Mouse (Mus musculus) lung, postnatal 0 days (tissue): ENCODE data around the gene Pgbd5. TPM values are rescaled to one million over a fixed set of nuclear protein-coding genes. Genes with fewer than 3 reads are reported as not detected.

Source experiments
- ATAC-seq: fragments of 200-750 bp; cut with Nextera tagmentation; 2 replicates; pipeline ENCODE4 v1.8.0; 2017; ENCODE audit warnings: moderate library complexity
- DNase-seq: peaks from one replicate; pipeline ENCODE4 v3.0.0-alpha.2; 2016; ENCODE audit warnings: low spot score
- H3K27ac ChIP-seq: fragments of 300-500 bp; sonication (generic); 2 replicates; pipeline ENCODE4 v1.5.1; 2014; ENCODE audit warnings: antibody characterized with exemption, mild to moderate bottlenecking, low read length, mixed read lengths
- H3K27me3 ChIP-seq: fragments of 300-500 bp; sonication (generic); replicated peaks from 2 replicates; pipeline ENCODE4 v1.6.1; 2014; ENCODE audit warnings: low read length, mixed read lengths; ENCODE audit not compliant: insufficient read depth
- H3K36me3 ChIP-seq: fragments of 300-500 bp; sonication (generic); 2 replicates; pipeline ENCODE4 v1.6.1; 2014; ENCODE audit warnings: low read length, mixed read lengths; ENCODE audit not compliant: insufficient read depth
- H3K4me1 ChIP-seq: fragments of 300-500 bp; sonication (generic); 2 replicates; pipeline ENCODE4 v1.6.1; 2014; ENCODE audit warnings: antibody characterized with exemption, low read depth, low read length, mixed read lengths; ENCODE audit not compliant: insufficient read depth
- H3K4me2 ChIP-seq: fragments of 300-500 bp; sonication (generic); replicated peaks from 2 replicates; pipeline ENCODE4 v1.6.1; 2014; ENCODE audit warnings: low read depth, mild to moderate bottlenecking, low read length, moderate library complexity, mixed read lengths
- H3K4me3 ChIP-seq: fragments of 300-500 bp; sonication (generic); 2 replicates; pipeline ENCODE4 v1.5.1; 2014; ENCODE audit warnings: low read depth, low read length
- H3K9ac ChIP-seq: fragments of 300-500 bp; sonication (generic); replicated peaks from 2 replicates; pipeline ENCODE4 v1.6.1; 2014; ENCODE audit warnings: low read depth, mild to moderate bottlenecking
- H3K9me3 ChIP-seq: fragments of 300-500 bp; sonication (generic); 2 replicates; pipeline ENCODE4 v1.6.1; 2016; ENCODE audit warnings: low read length, mixed read lengths
- CTCF ChIP-seq: IDR thresholded peaks from 2 replicates; pipeline ENCODE4 v1.5.1; 2016; ENCODE audit warnings: antibody characterized with exemption, mild to moderate bottlenecking
- EP300 ChIP-seq: IDR thresholded peaks from 2 replicates; pipeline ENCODE4 v1.6.1; 2016; ENCODE audit warnings: antibody characterized with exemption, mild to moderate bottlenecking, control low read depth
- WGBS: fragments of 180-500 bp; shearing (Covaris S2); extraction: QIAGEN DNeasy Blood & Tissue Kit; methylation state at CpG from one replicate; pipeline ENCODE4 v1.1.7; 2014; 5-methylcytosine and 5-hydroxymethylcytosine counted together
- polyA plus RNA-seq: library from polyadenylated mRNA; unstranded; fragments of >200 nt; fragmentation: Nextera tagmentation; extraction: Ambion mirVana; gene quantifications from 2 replicates; pipeline ENCODE4 v1.2.1, GENCODE M21; 2015

The Pgbd5 gene
- polyA plus RNA-seq, 1 experiment from 2014 or later: 5.6 TPM

DNA sequence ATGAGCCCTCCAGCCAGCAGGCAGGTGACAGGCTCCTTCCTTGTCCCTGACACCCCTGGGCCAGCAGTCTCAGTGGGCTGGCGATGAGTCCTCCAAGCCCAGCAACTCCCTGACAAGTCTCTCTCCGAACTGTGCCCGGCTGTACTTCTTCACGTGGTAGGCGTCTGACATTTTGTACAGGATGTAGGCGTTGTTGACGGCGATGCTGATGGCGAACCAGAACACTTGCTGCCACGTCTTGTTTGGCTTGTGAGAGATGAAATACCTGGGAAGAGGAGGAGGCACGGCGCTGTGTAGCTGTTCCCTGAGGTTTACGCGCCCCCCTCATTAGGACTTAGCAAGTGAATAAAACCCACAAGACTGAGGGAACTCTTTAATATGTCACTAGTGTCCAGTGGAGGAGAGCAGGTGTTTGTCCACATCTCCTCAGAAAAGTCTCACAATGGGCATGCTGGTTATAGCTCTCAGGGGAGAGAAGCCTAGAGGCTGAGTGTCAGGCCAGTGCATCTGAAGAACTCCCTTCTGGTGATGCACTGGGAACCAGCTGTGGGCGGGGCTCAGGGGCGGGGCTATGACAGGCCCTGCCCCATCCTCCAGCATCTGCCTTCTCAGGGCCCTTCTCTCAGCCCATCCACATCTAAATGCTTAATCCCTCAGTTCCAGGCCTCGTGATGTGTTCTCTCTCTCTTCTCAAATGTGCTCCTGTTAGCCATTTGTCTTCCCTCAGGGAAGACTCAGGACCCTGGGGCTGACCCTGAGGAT is 68.9 kb downstream of the Pgbd5 start:
- TF ChIP-seq CTCF (no peak), EP300 (no peak)
- H3K9ac ChIP-seq: no peak overlapping the region
- H3K27me3 ChIP-seq: no peaks in the 10 kb centered on the region
- ATAC-seq (no peak), DNase-seq (no peak)
- no peaks in the 10 kb centered on the region for H3K36me3 ChIP-seq
- H3K4me1 ChIP-seq: no peaks in the 10 kb centered on the region
- H3K9me3 ChIP-seq: no peaks in the 10 kb centered on the region
- 68% methylated on average over 17 of the region's 17 CpGs for WGBS
- H3K4me3 ChIP-seq: no peak overlapping the region
- no peak overlapping the region for H3K4me2 ChIP-seq
- H3K27ac ChIP-seq: no peak overlapping the region

DNA sequence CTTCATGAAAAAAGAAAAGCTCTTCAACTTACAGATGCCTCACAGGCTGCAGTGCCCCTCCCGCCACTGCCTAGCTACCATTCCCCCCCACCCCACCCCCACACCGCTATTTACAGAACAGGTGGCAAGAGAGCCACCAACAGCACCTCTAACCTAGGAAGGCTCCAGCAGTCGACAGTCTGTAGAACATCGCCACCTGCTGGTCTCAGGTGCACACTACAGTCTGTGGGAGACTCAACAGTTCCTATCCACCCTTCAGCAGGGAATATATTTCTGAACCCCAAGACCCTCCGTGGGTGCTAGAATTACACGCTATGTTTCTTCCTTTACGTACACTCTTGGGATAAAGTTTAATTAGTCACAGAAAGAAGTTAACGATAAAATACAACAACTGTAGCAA is 71.2 kb downstream of the Pgbd5 start:
- Histone ChIP-seq H3K27me3 (no peaks in the 10 kb centered on the region), H3K9ac (no peak overlapping the region), H3K27ac (no peak overlapping the region), H3K4me2 (no peak overlapping the region), H3K4me1 (no peaks in the 10 kb centered on the region), H3K4me3 (no peak overlapping the region), H3K9me3 (no peaks in the 10 kb centered on the region), H3K36me3 (no peaks in the 10 kb centered on the region)
- peak; percentile 74 for DNase-seq
- ATAC-seq: no peak
- 19% methylated on average over 8 of the region's 8 CpGs for WGBS
- no peak for TF ChIP-seq EP300
- peak; percentile 89 for TF ChIP-seq CTCF

DNA sequence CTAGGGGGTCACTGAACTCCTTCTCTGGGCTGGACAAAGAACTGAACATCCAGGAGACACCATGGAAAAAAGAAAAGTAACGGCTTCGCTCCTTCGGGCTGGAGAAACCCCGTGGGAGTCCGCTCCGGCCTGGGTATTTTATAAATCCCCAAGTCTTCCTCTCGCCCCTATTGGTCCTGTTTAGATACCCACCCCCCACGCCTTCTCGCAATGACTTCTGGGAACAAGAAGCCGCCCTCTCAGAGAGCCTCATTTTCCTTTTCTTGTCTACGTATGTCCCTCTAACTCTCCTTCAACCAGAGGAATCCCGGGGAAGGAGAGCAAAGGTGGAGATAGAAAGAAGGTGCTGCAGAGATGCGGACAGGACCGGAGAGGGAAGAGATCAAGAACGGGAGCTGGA is 76.1 kb downstream of the Pgbd5 start:
- DNase-seq (no peak), ATAC-seq (no peak)
- no peak overlapping the region for H3K4me2 ChIP-seq
- WGBS: 92% methylated on average over 15 of the region's 15 CpGs
- TF ChIP-seq CTCF (no peak), EP300 (no peak)
- H3K27me3 ChIP-seq: no peaks in the 10 kb centered on the region
- no peaks in the 10 kb centered on the region for H3K4me1 ChIP-seq
- H3K9me3 ChIP-seq: no peaks in the 10 kb centered on the region
- no peaks in the 10 kb centered on the region for H3K36me3 ChIP-seq
- H3K4me3 ChIP-seq: no peak overlapping the region
- no peak overlapping the region for H3K27ac ChIP-seq
- no peak overlapping the region for H3K9ac ChIP-seq

DNA sequence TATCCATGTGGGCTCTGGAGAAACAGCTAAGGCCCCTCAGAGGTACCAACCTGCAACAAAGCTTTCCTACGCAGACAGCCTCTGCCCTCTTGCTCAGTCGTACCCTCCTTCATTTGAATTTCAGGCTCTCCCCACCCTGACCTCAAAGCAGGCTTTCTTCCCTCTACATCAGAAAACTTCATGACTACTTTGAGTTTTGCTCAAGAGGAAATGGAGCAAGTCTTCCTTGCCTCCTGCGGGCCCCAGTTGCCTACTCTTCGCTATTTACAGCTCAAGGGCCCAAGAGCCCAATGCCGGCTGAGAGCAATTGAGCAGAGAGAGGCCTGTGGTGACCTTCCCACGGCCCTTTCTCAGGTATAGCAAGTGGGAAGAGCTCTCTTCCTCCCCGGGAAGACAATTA is 76.9 kb downstream of the Pgbd5 start:
- H3K4me1 ChIP-seq: no peaks in the 10 kb centered on the region
- no peaks in the 10 kb centered on the region for H3K36me3 ChIP-seq
- 80% methylated on average over 7 of the region's 7 CpGs for WGBS
- ATAC-seq (no peak), DNase-seq (no peak)
- TF ChIP-seq CTCF (no peak), EP300 (no peak)
- H3K27me3 ChIP-seq: no peaks in the 10 kb centered on the region
- H3K9me3 ChIP-seq: no peaks in the 10 kb centered on the region
- no peak overlapping the region for H3K27ac ChIP-seq
- no peak overlapping the region for H3K9ac ChIP-seq
- H3K4me2 ChIP-seq: no peak overlapping the region
- H3K4me3 ChIP-seq: no peak overlapping the region

DNA sequence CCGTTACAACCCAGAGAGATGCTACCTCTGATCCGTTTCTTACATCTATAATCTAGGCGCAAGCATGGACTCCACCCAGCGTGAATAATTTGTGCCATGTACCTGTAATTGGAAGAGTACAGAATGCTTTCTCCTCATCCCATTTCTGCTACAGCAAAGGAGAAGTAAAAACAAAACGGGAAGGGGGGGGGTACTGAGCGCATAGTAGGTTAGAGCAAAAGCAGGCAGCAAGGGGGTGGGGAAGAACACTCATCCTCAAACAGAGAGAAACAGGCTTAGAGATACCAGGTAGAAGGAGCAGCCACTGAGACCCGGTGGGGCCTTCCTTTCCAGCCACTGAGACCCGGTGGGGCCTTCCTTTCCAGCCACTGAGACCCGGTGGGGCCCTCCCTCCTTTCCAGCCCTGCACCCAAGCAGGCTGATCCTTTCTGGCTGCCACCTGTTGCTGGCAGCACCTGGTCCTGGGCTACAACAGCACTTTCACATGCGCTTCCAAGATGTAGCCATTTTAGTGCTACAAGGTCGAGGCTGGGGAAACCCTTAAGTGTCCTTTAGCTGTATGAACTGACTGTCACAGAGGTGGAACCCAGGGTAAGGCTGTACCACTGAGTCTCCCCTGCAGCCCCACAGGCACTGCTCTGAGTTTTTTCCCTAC is 77.6 kb downstream of the Pgbd5 start:
- no peak overlapping the region for H3K27ac ChIP-seq
- no peaks in the 10 kb centered on the region for H3K9me3 ChIP-seq
- TF ChIP-seq EP300: no peak
- TF ChIP-seq CTCF: no peak
- H3K36me3 ChIP-seq: no peaks in the 10 kb centered on the region
- DNase-seq (no peak), ATAC-seq (no peak)
- no peak overlapping the region for H3K4me3 ChIP-seq
- H3K4me2 ChIP-seq: no peak overlapping the region
- H3K9ac ChIP-seq: no peak overlapping the region
- no peaks in the 10 kb centered on the region for H3K27me3 ChIP-seq
- no peaks in the 10 kb centered on the region for H3K4me1 ChIP-seq
- WGBS: 91% methylated on average over 10 of the region's 11 CpGs

DNA sequence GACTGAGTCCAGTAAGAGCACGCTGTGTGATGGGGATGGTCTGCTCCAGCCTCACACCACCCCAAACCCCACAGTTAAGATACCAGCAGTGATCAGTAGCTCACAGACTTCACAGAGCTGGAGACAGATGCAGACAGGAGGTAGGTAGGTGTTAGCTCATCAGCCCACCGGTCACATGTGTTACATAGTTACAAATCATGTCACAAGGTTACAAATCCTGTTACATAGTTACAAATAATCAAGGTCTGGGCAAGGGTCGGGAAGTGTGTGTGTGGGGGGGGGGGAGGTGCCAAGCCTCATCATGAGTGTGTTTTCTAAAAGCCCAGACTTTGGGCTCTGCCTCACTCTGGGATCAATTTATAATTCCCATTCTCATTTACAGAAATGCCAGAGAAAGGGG is 78.5 kb downstream of the Pgbd5 start:
- H3K36me3 ChIP-seq: no peaks in the 10 kb centered on the region
- no peak for DNase-seq
- no peak overlapping the region for H3K4me3 ChIP-seq
- no peak overlapping the region for H3K27ac ChIP-seq
- H3K4me2 ChIP-seq: no peak overlapping the region
- TF ChIP-seq CTCF (no peak), EP300 (no peak)
- WGBS: 74% methylated on average over 3 of the region's 3 CpGs
- no peaks in the 10 kb centered on the region for H3K27me3 ChIP-seq
- H3K9ac ChIP-seq: no peak overlapping the region
- no peaks in the 10 kb centered on the region for H3K4me1 ChIP-seq
- ATAC-seq: no peak
- no peaks in the 10 kb centered on the region for H3K9me3 ChIP-seq
